Comparison of ENCODE assay signal across 25 mouse cellular contexts in the genomic region with DNA sequence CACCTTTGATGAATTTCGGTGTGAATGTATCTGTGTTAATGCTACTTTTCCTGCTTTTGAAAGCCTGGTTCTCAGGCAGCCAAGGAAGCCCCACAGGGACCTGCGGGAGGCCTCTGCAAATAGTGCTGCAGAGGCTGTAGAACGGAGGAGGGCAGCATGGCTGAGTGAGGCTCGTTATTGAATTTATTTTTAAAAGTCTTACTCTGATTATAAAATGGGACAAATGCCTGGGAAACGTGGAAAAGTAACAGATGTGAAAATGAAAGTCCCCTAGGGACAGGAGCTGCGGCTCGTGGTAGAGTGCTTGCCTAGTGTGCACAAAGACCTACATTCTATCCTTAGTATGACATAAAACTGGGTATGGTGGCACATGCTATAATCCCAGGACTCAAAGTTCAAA. TPM values are rescaled to one million over a fixed set of nuclear protein-coding genes. Genes with fewer than 3 reads are reported as not detected.
A peak's percentile ranks its signal among the peaks of the same experiment; 100 is the strongest.
DNase-seq lines count a peak whose midpoint lies in the region; ATAC-seq and TF ChIP-seq lines count a peak whose summit lies in the region.
"Had no signal": no experiment of that assay in that cellular context is flagged by ENCODE, and none has a peak within 500 bp of the region (broad histone marks: within the 10 kb centered on the region; RNA-seq: fewer than 3 reads in every experiment).

No protein-coding gene starts in this region.

- H3K4me2 ChIP-seq in liver, postnatal 0 days (ENCODE audit: low read depth, low read length), result no peak overlapping the region
- H3K4me2 ChIP-seq: embryonic facial prominence, embryonic 15.5 days; forebrain, embryonic 13.5 days; heart, embryonic 13.5 days; hindbrain, embryonic 13.5 days; limb, embryonic 15.5 days; liver, embryonic 13.5 days; lung, embryonic 14.5 days had no signal

- TF ChIP-seq EP300 in liver, postnatal 0 days (IDR thresholded peaks at IDR 0.05; ENCODE audit: low read depth), result no peak

- H3K27ac ChIP-seq in liver, postnatal 0 days (ENCODE audit: low read depth), result no peak overlapping the region
- H3K27ac ChIP-seq: embryonic facial prominence, embryonic 15.5 days; forebrain, embryonic 13.5 days; heart, embryonic 13.5 days; hindbrain, embryonic 13.5 days; limb, embryonic 15.5 days; liver, embryonic 13.5 days had no signal

- H3K9me3 ChIP-seq in liver, postnatal 0 days (ENCODE audit: low read length), result no peaks in the 10 kb centered on the region
- H3K9me3 ChIP-seq: G1E; limb, embryonic 15.5 days; liver, embryonic 13.5 days had no signal

- no peak for TF ChIP-seq CTCF in liver, postnatal 0 days (IDR thresholded peaks at IDR 0.05; ENCODE audit: low read depth)

- intact Hi-C loops in left cerebral cortex, postnatal 14 days (cut with DNase I), result no loop called here
- intact Hi-C loops in left cerebral cortex, postnatal 36 days (cut with DNase I), result no loop called here

- no peak overlapping the region for H3K9ac ChIP-seq in liver, postnatal 0 days (replicated peaks)
- H3K9ac ChIP-seq: embryonic facial prominence, embryonic 15.5 days; forebrain, embryonic 13.5 days; heart, embryonic 13.5 days; hindbrain, embryonic 13.5 days; limb, embryonic 15.5 days; liver, embryonic 13.5 days; lung, embryonic 14.5 days had no signal

- H3K4me3 ChIP-seq in liver, postnatal 0 days (ENCODE audit: low read depth, low read length), result no peak overlapping the region
- H3K4me3 ChIP-seq: embryonic facial prominence, embryonic 15.5 days; forebrain, embryonic 13.5 days; heart, embryonic 13.5 days; hindbrain, embryonic 13.5 days; limb, embryonic 15.5 days; liver, embryonic 13.5 days had no signal

- H3K27me3 ChIP-seq in liver, postnatal 0 days (ENCODE audit: insufficient read depth, low read length), result no peaks in the 10 kb centered on the region
- H3K27me3 ChIP-seq: embryonic facial prominence, embryonic 15.5 days; forebrain, embryonic 13.5 days; heart, embryonic 13.5 days; hindbrain, embryonic 13.5 days; limb, embryonic 15.5 days; liver, embryonic 13.5 days had no signal

- peak; percentile 88 for ATAC-seq in frontal cortex, adult (ENCODE audit: low TSS enrichment)
- ATAC-seq in liver, postnatal 0 days, result no peak
- ATAC-seq: forebrain, embryonic 13.5 days; intestine, postnatal 0 days had no signal

- no peaks in the 10 kb centered on the region for H3K36me3 ChIP-seq in liver, postnatal 0 days (replicated peaks; ENCODE audit: insufficient read depth, low read length)
- H3K36me3 ChIP-seq: embryonic facial prominence, embryonic 15.5 days; G1E; heart, embryonic 13.5 days; hindbrain, embryonic 13.5 days; limb, embryonic 15.5 days; liver, embryonic 13.5 days had no signal

- no peak for DNase-seq in frontal cortex, postnatal 10 days (ENCODE audit: low spot score in 2 of 2)
- peak; percentile 42 to 70 for DNase-seq in left cerebral cortex, postnatal 14 days (ENCODE audit: low spot score in 2 of 2)
- DNase-seq in left cerebral cortex, adult 11 months (ENCODE audit: low spot score), result no peak
- peak; percentile 37 to 59 for DNase-seq in left cerebral cortex, postnatal 36 days (ENCODE audit: low spot score in 2 of 2)
- DNase-seq in right cerebral cortex, postnatal 36 days (ENCODE audit: low spot score in 2 of 2), result peak; percentile 34 to 44
- DNase-seq in lung, adult 18-20 months, result no peak
- no peak for DNase-seq in liver, postnatal 0 days
- DNase-seq: adrenal gland, postnatal 10 days; cerebellum, adult 11 months; cerebellum, adult 9-11 months; kidney, adult 9 months; kidney, postnatal 10 days; liver, embryonic 13.5 days; lung, embryonic 14.5 days; lung, postnatal 14 days; midbrain, embryonic 14.5 days; thymus, postnatal 14 days had no signal

- peaks cover 5% of the 10 kb centered on the region; the same call in 1 of the 2 replicates for H3K4me1 ChIP-seq in liver, postnatal 0 days (ENCODE audit: insufficient read depth)
- H3K4me1 ChIP-seq: embryonic facial prominence, embryonic 15.5 days; forebrain, embryonic 13.5 days; heart, embryonic 13.5 days; hindbrain, embryonic 13.5 days had no signal

- 67% methylated on average over 7 of the region's 7 CpGs for WGBS in liver, postnatal 0 days (ENCODE audit: insufficient replicate concordance)

RNA-seq across cellular contexts. Expression of gene Dusp5, which starts 59.7 kb away (rescaled TPM):
- total RNA-seq in left cerebral cortex, postnatal 14 days (2021), result 10 to 100 TPM in 1 of 2 experiments, 1 to 10 TPM in 1; 9.1 to 10.6 TPM
- 10 to 100 TPM in 1 of 2 experiments, 1 to 10 TPM in 1; 7.7 to 13.0 TPM for total RNA-seq in left cerebral cortex, postnatal 36 days (2021)
- polyA plus RNA-seq in liver, postnatal 0 days (2015; fragmentation: Nextera tagmentation; extraction: Ambion mirVana), result 2.7 and 3.4 TPM in 2 replicates

Comparison
In these comparisons a context has a peak if more than half of its experiments do, and no peak if none do; other contexts are left out.
1. DNase-seq: peak in left cerebral cortex, postnatal 14 days (2 of 2), left cerebral cortex, postnatal 36 days (2 of 2) and right cerebral cortex, postnatal 36 days (2 of 2); none in frontal cortex, postnatal 10 days (0 of 2), left cerebral cortex, adult 11 months (single experiment), lung, adult 18-20 months (0 of 2) and liver, postnatal 0 days (single experiment).